Mouse (Mus musculus) intestine, postnatal 0 days (tissue): ENCODE results near the gene Hibadh. TPM values are rescaled to one million over a fixed set of nuclear protein-coding genes. Genes with fewer than 3 reads are reported as not detected.

Source experiments
- ATAC-seq: fragments of 200-750 bp; cut with Nextera tagmentation; 2 replicates; pipeline ENCODE4 v1.8.0; 2017; ENCODE audit warnings: mild to moderate bottlenecking, moderate TSS enrichment, moderate library complexity
- H3K27ac ChIP-seq: fragments of 300-500 bp; sonication (generic); 2 replicates; pipeline ENCODE4 v1.5.1; 2014; ENCODE audit warnings: mild to moderate bottlenecking, low read depth, low read length, moderate library complexity
- H3K27me3 ChIP-seq: fragments of 300-500 bp; sonication (generic); replicated peaks from 2 replicates; pipeline ENCODE4 v1.6.1; 2014; ENCODE audit warnings: low read length, mixed read lengths; ENCODE audit not compliant: control insufficient read depth, insufficient read depth
- H3K36me3 ChIP-seq: fragments of 300-500 bp; sonication (generic); 2 replicates; pipeline ENCODE4 v1.6.1; 2014; ENCODE audit warnings: mild to moderate bottlenecking, moderate library complexity; ENCODE audit not compliant: control insufficient read depth, insufficient read depth
- H3K4me1 ChIP-seq: fragments of 300-500 bp; sonication (generic); replicated peaks from 2 replicates; pipeline ENCODE4 v1.6.1; 2014; ENCODE audit warnings: antibody characterized with exemption, low read length, mixed read lengths; ENCODE audit not compliant: control insufficient read depth, insufficient read depth
- H3K4me2 ChIP-seq: fragments of 300-500 bp; sonication (generic); replicated peaks from 2 replicates; pipeline ENCODE4 v1.6.1; 2014; ENCODE audit warnings: low read depth, mild to moderate bottlenecking, moderate library complexity
- H3K4me3 ChIP-seq: fragments of 300-500 bp; sonication (generic); 2 replicates; pipeline ENCODE4 v1.5.1; 2014; ENCODE audit warnings: low read depth, low read length
- H3K9ac ChIP-seq: fragments of 300-500 bp; sonication (generic); 2 replicates; pipeline ENCODE4 v1.6.1; 2014; ENCODE audit warnings: mild to moderate bottlenecking, low read depth, low read length
- H3K9me3 ChIP-seq: fragments of 300-500 bp; sonication (generic); 2 replicates; pipeline ENCODE4 v1.6.1; 2016; ENCODE audit warnings: mixed run types; ENCODE audit not compliant: control insufficient read depth
- CTCF ChIP-seq: sonication (generic); IDR thresholded peaks from 2 replicates; pipeline ENCODE4 v1.5.1; 2016; ENCODE audit warnings: low read depth, mild to moderate bottlenecking, control low read depth, antibody characterized with exemption, moderate library complexity
- WGBS: fragments of 180-500 bp; shearing (Covaris S2); extraction: QIAGEN DNeasy Blood & Tissue Kit; methylation state at CpG from one replicate; pipeline ENCODE4 v1.1.7; 2014; 5-methylcytosine and 5-hydroxymethylcytosine counted together
- polyA plus RNA-seq: library from polyadenylated mRNA; unstranded; fragments of >200 nt; fragmentation: Nextera tagmentation; extraction: Ambion mirVana; gene quantifications from 2 replicates; pipeline ENCODE4 v1.2.1, GENCODE M21; 2015

Gene Hibadh
- polyA plus RNA-seq, 1 experiment from 2014 or later = 55.5 TPM

- H3K9me3 ChIP-seq = no peaks in the 10 kb centered on the region
Measured at GRCm38 (mm10) chr6:52562994-52563393, 77.2 kb downstream of the Hibadh start.

GRCm38 (mm10) chr6:52559041-52559440 is 81.1 kb downstream of the Hibadh start:
- no peaks in the 10 kb centered on the region for H3K9me3 ChIP-seq
- no peak overlapping the region for H3K27ac ChIP-seq
- ATAC-seq = no peak
- no peak for TF ChIP-seq CTCF
- H3K4me3 ChIP-seq = no peak overlapping the region
- H3K36me3 ChIP-seq = no peaks in the 10 kb centered on the region
- H3K27me3 ChIP-seq = no peaks in the 10 kb centered on the region
- no peak overlapping the region for H3K9ac ChIP-seq
- H3K4me1 ChIP-seq = no peaks in the 10 kb centered on the region
- H3K4me2 ChIP-seq = no peak overlapping the region
- WGBS = 83% methylated on average over 3 of the region's 3 CpGs

More at GRCm38 (mm10) chr6:52562994-52563393, 77.2 kb downstream of the Hibadh start:
- H3K27ac ChIP-seq = no peak overlapping the region
- H3K27me3 ChIP-seq = no peaks in the 10 kb centered on the region
- H3K4me2 ChIP-seq = no peak overlapping the region
- peak; percentile 57; the same call in 1 of the 2 replicates for ATAC-seq
- H3K4me3 ChIP-seq = no peak overlapping the region
- H3K36me3 ChIP-seq = no peaks in the 10 kb centered on the region
- no peaks in the 10 kb centered on the region for H3K4me1 ChIP-seq
- no peak overlapping the region for H3K9ac ChIP-seq
- 81% methylated on average over 4 of the region's 4 CpGs for WGBS
- TF ChIP-seq CTCF = no peak

- Histone ChIP-seq H3K9me3 (no peaks in the 10 kb centered on the region), H3K27me3 (no peaks in the 10 kb centered on the region), H3K4me2 (no peak overlapping the region), H3K9ac (no peak overlapping the region), H3K4me3 (no peak overlapping the region), H3K36me3 (peaks cover 13% of the 10 kb centered on the region), H3K4me1 (no peaks in the 10 kb centered on the region), H3K27ac (no peak overlapping the region)
- 66% methylated on average over 4 of the region's 4 CpGs for WGBS
- no peak for ATAC-seq
- no peak for TF ChIP-seq CTCF
Measured at GRCm38 (mm10) chr6:52544376-52544775, 95.8 kb downstream of the Hibadh start.

GRCm38 (mm10) chr6:52542464-52542863 is 97.7 kb downstream of the Hibadh start:
- Histone ChIP-seq H3K4me1 (no peaks in the 10 kb centered on the region), H3K36me3 (peaks cover 10% of the 10 kb centered on the region), H3K9me3 (no peaks in the 10 kb centered on the region), H3K27ac (no peak overlapping the region), H3K27me3 (no peaks in the 10 kb centered on the region), H3K9ac (no peak overlapping the region), H3K4me3 (no peak overlapping the region), H3K4me2 (no peak overlapping the region)
- no peak for TF ChIP-seq CTCF
- no peak for ATAC-seq
- WGBS = 71% methylated on average over 5 of the region's 5 CpGs

- Histone ChIP-seq H3K4me1 (no peaks in the 10 kb centered on the region), H3K36me3 (no peaks in the 10 kb centered on the region; the same call in 1 of the 2 replicates), H3K4me2 (no peak overlapping the region), H3K9ac (no peak overlapping the region), H3K9me3 (0 out of 2 replicates have a peak, but pooled peaks cover 4% of the 10 kb centered on the region), H3K27me3 (no peaks in the 10 kb centered on the region), H3K4me3 (no peak overlapping the region), H3K27ac (no peak overlapping the region)
- no peak for ATAC-seq
- no peak for TF ChIP-seq CTCF
- 34% methylated on average over 2 of the region's 2 CpGs for WGBS
Measured at GRCm38 (mm10) chr6:52539911-52540310, 100.3 kb downstream of the Hibadh start.

GRCm38 (mm10) chr6:52535072-52535704 is 105.0 kb downstream of the Hibadh start:
- Histone ChIP-seq H3K36me3 (no peaks in the 10 kb centered on the region; the same call in 1 of the 2 replicates), H3K9me3 (0 out of 2 replicates have a peak, but pooled peaks cover 4% of the 10 kb centered on the region), H3K4me2 (no peak overlapping the region), H3K27ac (no peak overlapping the region), H3K4me3 (no peak overlapping the region), H3K4me1 (no peaks in the 10 kb centered on the region), H3K27me3 (no peaks in the 10 kb centered on the region), H3K9ac (no peak overlapping the region)
- no peak for ATAC-seq
- no peak for TF ChIP-seq CTCF
- 79% methylated on average over 11 of the region's 11 CpGs for WGBS
